Mouse (Mus musculus) ES-Bruce4 (cell line): ENCODE measurements around the gene A530016L24Rik.

Source experiments
- CTCF ChIP-seq: IDR thresholded peaks from one replicate; pipeline ENCODE4 v1.8.1; 2011; ENCODE audit warnings: low read depth, low read length
- EP300 ChIP-seq: IDR thresholded peaks from 2 replicates; pipeline ENCODE4 v1.6.1; 2011; ENCODE audit warnings: low read depth, low read length; ENCODE audit not compliant: insufficient read depth
- POLR2A ChIP-seq: IDR thresholded peaks from one replicate; pipeline ENCODE4 v1.8.1; 2011; ENCODE audit warnings: low read length; ENCODE audit not compliant: insufficient read depth

- TF ChIP-seq EP300 (no peak), CTCF (no peak), POLR2A (no peak)
These were observed 26.8 kb upstream of the A530016L24Rik start for GRCm38 (mm10) chr12:112462423-112462822.
